Mouse (Mus musculus) bone marrow macrophage, adult 2 months (primary cell): ENCODE results near the gene Fcrls.

Experiments used
- CTCF ChIP-seq: IDR thresholded peaks from 2 replicates; pipeline ENCODE4 v1.5.1; 2012; ENCODE audit warnings: low read depth, mild to moderate bottlenecking, low read length, moderate library complexity
- POLR2A ChIP-seq: IDR thresholded peaks from 2 replicates; pipeline ENCODE4 v1.6.1; 2012; ENCODE audit warnings: mild to moderate bottlenecking, low read depth, low read length, borderline replicate concordance

DNA sequence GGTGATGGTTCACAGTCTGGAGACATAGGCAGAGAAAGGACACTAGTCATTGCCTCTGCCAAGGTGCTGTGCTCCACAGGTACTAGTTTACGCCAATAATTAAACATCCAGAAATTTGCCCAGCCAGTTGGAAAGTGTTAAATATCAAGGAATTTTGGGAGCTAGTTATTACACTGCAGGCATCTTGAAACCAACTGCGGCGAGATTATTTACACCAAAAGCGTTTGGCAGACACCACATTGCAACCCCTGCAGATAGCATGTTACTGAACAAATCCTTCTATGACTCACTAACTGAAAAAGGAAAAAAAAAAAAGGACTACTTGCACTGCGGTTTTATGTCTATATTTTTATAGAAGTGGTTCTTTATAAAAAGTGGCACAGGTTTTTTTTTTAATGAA, 41.2 kb downstream of the Fcrls start:
- TF ChIP-seq POLR2A: no peak
- no peak for TF ChIP-seq CTCF
